Mouse (Mus musculus): Measurements from ENCODE around the gene Gm15517.
A peak's percentile ranks its signal among the peaks of the same experiment; 100 is the strongest.
"Not testable (repeated sequence)": the region's sequence is repeated elsewhere in the genome, so short reads cannot be mapped to it uniquely, and the experiment has no call there.

The Gm15517 gene

DNA sequence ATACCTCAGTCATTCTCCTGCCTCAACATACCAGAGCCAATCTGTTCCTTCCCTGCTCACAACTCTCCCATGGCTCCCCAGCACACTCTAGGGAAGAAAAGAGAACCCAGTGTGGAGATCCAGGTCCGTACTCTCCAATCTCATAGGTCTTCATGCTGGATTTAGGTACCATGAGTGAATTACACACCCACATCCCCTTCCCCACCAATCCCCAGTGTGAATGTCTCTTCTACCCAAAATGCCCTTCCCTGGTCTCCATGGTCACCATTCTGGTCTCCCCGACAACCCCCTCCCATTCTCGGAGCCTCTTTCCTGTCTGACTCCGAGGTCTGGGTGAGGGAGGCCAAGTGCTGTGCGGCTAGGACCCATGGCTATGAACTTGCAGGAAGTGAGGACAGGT, at the start of gene Gm15517:
Gene Gm15517, plus strand, starts transcription at position 301 of the 400 bp plus-strand sequence.
- DNase-seq (ENCODE audit: low read depth, low spot score), result no peak

DNA sequence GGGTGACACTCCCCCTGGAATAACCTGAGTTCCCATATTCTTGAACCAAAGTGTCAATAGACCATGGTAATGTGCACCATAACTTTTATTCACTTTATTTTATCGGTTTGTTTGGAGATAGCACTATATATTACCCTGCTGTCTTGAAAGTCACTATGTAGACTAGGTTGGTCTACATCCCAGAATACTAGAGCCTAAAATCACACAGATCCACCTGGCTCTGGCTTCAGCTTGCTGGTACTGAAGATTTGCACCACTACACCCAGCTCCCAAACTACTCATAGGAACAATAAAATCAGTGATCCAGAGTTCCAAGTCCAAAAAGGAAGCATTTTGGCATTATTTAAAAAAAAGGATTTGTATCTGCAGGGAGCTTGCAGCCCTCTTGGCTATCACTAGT, 45.6 kb upstream of the Gm15517 start, which contains the start of gene Klk1b5:
Gene Klk1b5, plus strand, starts transcription at position 301 of the 400 bp plus-strand sequence.
- no peak for DNase-seq (ENCODE audit: low read depth, low spot score)

GRCm38 (mm10) chr7:44221601-44222000, 39.6 kb upstream of the Gm15517 start:
- not testable (repeated sequence) for DNase-seq (ENCODE audit: low read depth, low spot score)

- DNase-seq (ENCODE audit: low read depth, low spot score), result not testable (repeated sequence)
These were observed 38.9 kb upstream of the Gm15517 start for GRCm38 (mm10) chr7:44222335-44222734.

DNA sequence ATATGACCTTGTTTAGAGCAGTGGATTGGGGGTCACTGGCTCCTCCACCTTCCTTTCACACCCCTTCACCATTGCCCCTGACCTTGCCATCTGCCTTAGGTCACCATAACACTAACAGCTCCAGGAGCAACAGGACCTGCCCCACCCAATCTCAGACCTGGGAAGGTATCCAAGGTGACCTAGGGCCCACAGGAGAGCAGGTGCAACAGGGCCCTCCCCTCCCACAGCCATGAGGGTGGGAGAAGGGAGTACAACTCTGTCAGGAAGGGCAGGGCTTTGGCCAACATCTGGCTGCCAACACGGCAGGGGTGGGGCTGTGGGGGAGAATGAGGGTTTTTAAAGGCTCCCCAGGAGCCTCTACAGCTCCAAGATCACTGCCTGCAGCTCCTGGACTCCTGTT, 36.2 kb upstream of the Gm15517 start, which contains the start of gene Klk1:
Gene Klk1, plus strand, starts transcription at position 285 of the 400 bp plus-strand sequence.
- DNase-seq (ENCODE audit: low read depth, low spot score), result no peak

DNA sequence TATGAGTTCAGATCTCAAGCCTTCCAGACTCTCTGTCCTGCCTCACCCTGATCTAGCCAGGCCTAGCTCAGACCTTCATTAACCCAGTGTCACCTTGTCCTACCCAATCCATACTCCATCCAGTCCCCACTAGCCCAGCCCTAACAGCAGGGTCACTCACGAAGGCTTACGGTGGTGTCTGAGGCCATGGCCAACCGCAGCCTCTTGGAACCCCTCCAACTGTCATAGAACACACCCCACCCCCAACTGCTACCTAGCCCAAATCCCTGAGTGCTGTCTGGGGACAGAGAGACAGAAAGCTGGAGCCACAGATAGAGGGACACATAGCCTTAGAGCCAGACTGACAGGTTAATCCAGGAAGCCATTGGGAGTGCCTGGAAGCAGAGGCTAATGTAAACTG, 25.3 kb upstream of the Gm15517 start, which contains the start of gene Gm36864:
Gene Gm36864, plus strand, starts transcription at position 269 of the 400 bp plus-strand sequence.
- no peak for DNase-seq (ENCODE audit: low read depth, low spot score)

GRCm38 (mm10) chr7:44239913-44240312, 21.3 kb upstream of the Gm15517 start:
- DNase-seq (ENCODE audit: low read depth, low spot score), result no peak

- DNase-seq (ENCODE audit: low read depth, low spot score), result no peak
These were observed 20.5 kb upstream of the Gm15517 start for GRCm38 (mm10) chr7:44240712-44241111.

GRCm38 (mm10) chr7:44241163-44241562, 20.1 kb upstream of the Gm15517 start:
- no peak for DNase-seq (ENCODE audit: low read depth, low spot score)

DNA sequence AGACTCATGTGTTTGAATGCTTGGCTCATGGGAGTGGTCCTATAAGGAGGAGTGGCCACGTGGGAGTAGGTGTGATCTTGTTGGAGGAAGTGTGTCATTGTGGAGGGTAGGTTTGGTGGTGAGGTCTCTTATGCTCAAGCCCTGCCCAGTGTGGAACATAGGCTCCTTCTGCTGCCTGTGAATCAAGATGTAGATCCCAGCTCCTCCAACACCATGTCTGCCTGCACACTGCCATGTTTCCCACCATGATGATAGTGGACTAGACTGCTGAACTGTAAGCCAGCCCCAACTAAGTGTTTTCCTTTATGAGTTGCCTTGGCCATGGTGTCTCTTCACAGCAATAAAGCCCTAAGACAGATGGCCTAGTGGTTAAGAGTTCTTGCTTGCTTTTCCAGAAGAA, 17.2 kb upstream of the Gm15517 start:
- DNase-seq (ENCODE audit: low read depth, low spot score), result no peak

GRCm38 (mm10) chr7:44246055-44246983, 14.9 kb upstream of the Gm15517 start, which contains the start of the genes 1700028J19Rik and 2410002F23Rik:
1700028J19Rik (minus strand) TSS chr7:44246695.
2410002F23Rik (plus strand) TSS chr7:44246722.
- peak; percentile 91 for DNase-seq (ENCODE audit: low read depth, low spot score)

DNA sequence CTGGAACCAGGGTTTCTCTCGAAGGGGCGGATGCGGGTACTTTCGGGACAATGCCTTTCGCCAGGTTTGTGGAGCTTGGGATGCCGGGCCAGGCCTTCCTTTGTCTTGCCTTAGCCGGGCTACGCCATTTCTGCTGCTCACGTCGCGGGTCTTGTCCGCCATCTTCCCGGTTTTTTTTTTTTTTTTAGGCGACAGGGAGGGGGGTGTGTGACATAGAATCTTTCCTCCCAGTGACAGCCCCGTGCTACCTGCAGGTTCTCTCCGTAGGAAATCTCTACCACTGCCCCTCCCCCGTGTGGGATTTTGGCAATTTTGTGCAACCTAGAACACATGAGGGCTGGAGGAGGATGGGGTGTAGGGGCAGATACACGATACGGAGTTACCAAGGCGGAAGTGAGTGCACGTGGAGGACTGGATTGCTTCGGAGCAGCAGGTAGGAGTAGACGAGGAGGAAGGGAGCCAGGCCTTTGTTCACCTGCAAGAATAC, 14.2 kb upstream of the Gm15517 start:
- DNase-seq (ENCODE audit: low read depth, low spot score), result peak; percentile 81

- DNase-seq (ENCODE audit: low read depth, low spot score), result no peak
These were observed 13.3 kb upstream of the Gm15517 start for GRCm38 (mm10) chr7:44247971-44248370.

GRCm38 (mm10) chr7:44249248-44249647, 12.0 kb upstream of the Gm15517 start:
- no peak for DNase-seq (ENCODE audit: low read depth, low spot score)

GRCm38 (mm10) chr7:44250732-44251275, 10.4 kb upstream of the Gm15517 start:
- not testable (repeated sequence) for DNase-seq (ENCODE audit: low read depth, low spot score)

- DNase-seq (ENCODE audit: low read depth, low spot score), result no peak
These were observed 8.1 kb upstream of the Gm15517 start for GRCm38 (mm10) chr7:44253023-44253616.

DNA sequence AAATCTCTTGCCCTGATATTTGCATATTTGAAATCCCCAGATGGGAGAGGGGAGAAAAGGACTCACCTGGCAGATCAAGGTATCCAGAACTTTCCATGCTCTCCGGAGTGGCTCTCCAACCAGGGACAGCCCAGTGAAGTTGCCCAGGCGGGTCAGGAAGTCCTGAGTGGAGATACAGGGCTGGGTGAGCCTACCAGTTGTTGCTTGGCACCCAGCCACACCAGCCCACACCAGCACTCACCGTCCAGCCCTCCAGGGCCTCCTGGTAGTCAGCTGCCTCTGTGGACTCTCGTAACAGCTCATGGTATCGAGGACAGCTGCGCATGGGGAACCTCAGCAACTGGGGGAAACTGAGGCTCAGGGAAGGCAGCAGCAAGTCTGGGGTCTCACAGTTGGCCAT, 6.3 kb upstream of the Gm15517 start:
- no peak for DNase-seq (ENCODE audit: low read depth, low spot score)

DNA sequence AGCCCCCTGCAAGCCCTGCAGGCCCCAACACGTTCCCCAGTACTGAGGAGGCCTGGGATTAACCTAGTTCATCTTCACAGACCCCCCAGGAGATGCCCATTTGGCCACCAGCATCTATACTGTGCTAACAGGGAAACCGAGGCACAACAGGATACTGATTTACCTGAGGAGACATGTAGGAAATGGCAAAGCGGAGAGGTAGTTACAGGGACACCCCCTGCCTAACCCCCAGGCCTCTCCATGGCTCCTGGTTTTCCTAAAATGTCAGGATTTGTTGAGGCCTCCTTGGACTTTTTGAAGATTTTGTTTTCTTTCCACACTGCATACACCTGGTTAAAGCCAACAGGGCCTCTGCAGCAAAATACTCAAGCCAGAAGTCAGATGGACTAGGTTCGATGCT, 4.0 kb upstream of the Gm15517 start, which contains the start of gene Acp4:
Gene Acp4, minus strand, starts transcription at position 101 of the 400 bp plus-strand sequence.
- no peak for DNase-seq (ENCODE audit: low read depth, low spot score)

DNA sequence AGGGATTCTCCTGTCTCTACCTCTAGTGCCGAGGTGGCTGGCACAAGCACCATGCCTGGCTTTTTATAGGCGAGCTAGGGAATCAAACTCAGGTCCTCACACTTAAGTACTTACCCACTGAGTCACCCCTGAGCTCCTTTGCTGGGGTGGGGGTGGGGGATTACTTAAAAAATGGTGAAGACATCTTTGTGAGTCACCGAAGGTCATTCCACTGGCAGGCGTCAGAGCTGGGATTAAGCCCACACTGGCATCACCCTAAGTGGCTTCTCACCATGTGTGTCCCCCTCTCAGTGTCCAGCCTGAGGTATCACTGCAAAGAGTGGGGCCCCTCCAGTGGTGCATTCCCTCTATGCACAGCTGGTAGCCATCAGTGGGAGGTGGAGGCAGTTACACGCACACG, 837 bp upstream of the Gm15517 start:
- no peak for DNase-seq (ENCODE audit: low read depth, low spot score)

DNA sequence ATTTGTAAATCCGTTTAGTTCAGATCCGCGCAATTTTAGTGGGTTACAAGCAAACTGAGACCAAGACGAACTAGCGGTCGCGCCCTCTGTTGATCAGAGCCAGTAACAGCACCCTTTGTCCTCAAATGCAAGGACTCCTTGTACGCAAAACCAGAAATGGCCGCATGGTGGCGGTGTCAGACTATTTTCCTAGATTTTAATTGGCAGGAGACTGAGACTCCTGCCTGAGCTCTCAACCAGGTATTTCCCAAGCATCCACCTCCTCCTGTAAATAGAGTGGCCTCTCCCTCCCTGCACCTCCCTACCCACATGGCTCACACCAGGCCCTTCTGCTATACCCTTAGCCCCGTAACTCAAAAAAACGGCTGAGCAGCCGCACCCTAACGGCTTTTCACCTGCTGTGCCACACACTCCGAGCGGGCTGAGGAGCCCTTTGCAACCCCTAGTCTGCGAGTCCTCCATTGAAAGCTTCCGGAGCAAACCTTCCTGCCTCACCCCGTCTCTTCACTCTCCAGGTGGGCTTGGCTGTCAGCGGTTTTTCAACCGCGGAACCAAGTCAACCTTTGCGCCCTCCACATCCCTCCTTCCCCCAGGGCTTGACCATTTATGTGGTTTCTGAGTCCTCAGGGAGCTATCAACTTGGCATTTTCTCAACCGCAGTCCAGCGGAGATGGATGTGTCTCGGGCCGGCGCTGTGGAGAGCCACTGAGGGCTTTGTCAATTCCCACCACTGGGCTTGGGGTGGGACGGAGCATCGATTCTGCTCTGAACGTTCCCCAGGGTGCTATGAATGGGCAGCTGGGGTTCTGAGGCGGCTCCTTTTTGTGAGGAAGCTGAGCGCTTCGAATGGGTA, 1.8 kb downstream of the Gm15517 start:
- DNase-seq (ENCODE audit: low read depth, low spot score), result peak; percentile 88

DNA sequence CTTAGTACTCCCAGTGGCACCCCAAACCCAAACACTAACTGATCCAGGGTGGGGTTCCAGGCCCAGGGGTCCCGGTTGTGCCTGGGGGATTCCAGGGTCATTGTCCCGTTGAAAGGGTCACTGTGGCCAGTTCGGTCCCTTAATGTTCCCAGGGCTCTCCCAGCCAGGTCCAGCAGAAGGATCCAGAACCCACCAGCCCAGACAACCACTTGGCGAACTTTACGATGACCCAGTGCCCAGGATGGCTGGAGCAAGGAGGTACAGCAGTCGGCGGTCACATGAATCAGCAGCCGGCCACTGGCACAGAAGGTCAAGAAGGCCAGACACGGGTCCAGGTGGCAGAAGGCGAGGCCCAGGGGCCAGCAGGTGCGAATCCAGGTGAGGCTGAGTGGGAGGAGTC, 6.9 kb downstream of the Gm15517 start:
- no peak for DNase-seq (ENCODE audit: low read depth, low spot score)

Measured in CD4-positive helper T cell, adult 2 months (primary cell).